Mouse (Mus musculus) limb, embryonic 11.5 days (tissue): Measurements from ENCODE around the gene H2-M10.3. TPM values are rescaled to one million over a fixed set of nuclear protein-coding genes. Genes with fewer than 3 reads are reported as not detected.

Experiments used
- ATAC-seq: fragments of 200-750 bp; cut with Nextera tagmentation; 2 replicates; pipeline ENCODE4 v1.8.0; 2017; ENCODE audit warnings: low read depth; ENCODE audit not compliant: insufficient number of reproducible peaks, low FRiP score, low TSS enrichment
- DNase-seq: peaks from one replicate; pipeline ENCODE4 v3.0.0-alpha.2; 2015; ENCODE audit warnings: low spot score
- H3K27ac ChIP-seq: fragments of 300-500 bp; sonication (generic); replicated peaks from 2 replicates; pipeline ENCODE4 v1.5.1; 2014; ENCODE audit warnings: low read depth, mild to moderate bottlenecking, low read length
- H3K27me3 ChIP-seq: fragments of 300-500 bp; sonication (generic); 2 replicates; pipeline ENCODE4 v1.6.1; 2014; ENCODE audit warnings: mild to moderate bottlenecking, low read length, mixed read lengths; ENCODE audit not compliant: control insufficient read depth, insufficient read depth
- H3K36me3 ChIP-seq: fragments of 300-500 bp; sonication (generic); 2 replicates; pipeline ENCODE4 v1.6.1; 2014; ENCODE audit warnings: mild to moderate bottlenecking, low read length, moderate library complexity, mixed read lengths; ENCODE audit not compliant: control insufficient read depth, insufficient read depth
- H3K4me1 ChIP-seq: fragments of 300-500 bp; sonication (generic); 2 replicates; pipeline ENCODE4 v1.6.1; 2014; ENCODE audit warnings: low read length, mixed read lengths; ENCODE audit not compliant: control insufficient read depth, insufficient read depth
- H3K4me2 ChIP-seq: fragments of 300-500 bp; sonication (generic); 2 replicates; pipeline ENCODE4 v1.6.1; 2014; ENCODE audit warnings: low read depth, mild to moderate bottlenecking, moderate library complexity; ENCODE audit not compliant: severe bottlenecking
- H3K4me3 ChIP-seq: fragments of 300-500 bp; sonication (generic); 2 replicates; pipeline ENCODE4 v1.5.1; 2014; ENCODE audit warnings: low read depth, low read length
- H3K9ac ChIP-seq: fragments of 300-500 bp; sonication (generic); 2 replicates; pipeline ENCODE4 v1.6.1; 2014; ENCODE audit warnings: mild to moderate bottlenecking, low read length
- H3K9me3 ChIP-seq: fragments of 300-500 bp; sonication (generic); 2 replicates; pipeline ENCODE4 v1.6.1; 2016; ENCODE audit warnings: low read length; ENCODE audit not compliant: control insufficient read depth
- WGBS: fragments of 180-500 bp; shearing (Covaris S2); extraction: QIAGEN DNeasy Blood & Tissue Kit; methylation state at CpG from one replicate; pipeline ENCODE4 v1.1.7; 2014; 5-methylcytosine and 5-hydroxymethylcytosine counted together
- polyA plus RNA-seq: library from polyadenylated mRNA; unstranded; fragments of >200 nt; fragmentation: Nextera tagmentation; extraction: Ambion mirVana; gene quantifications from 2 replicates; pipeline ENCODE4 v1.2.1, GENCODE M21; 2014

H2-M10.3 gene
- polyA plus RNA-seq, 1 experiment from 2014 or later, result not detected

GRCm38 (mm10) chr17:36326055-36326454 lies 42.2 kb downstream of the H2-M10.3 start, which contains the start of gene H2-M10.1:
TSS of gene H2-M10.1 (minus strand) at chr17:36326155.
- H3K4me1 ChIP-seq, result no peaks in the 10 kb centered on the region
- H3K27me3 ChIP-seq, result no peaks in the 10 kb centered on the region
- H3K9me3 ChIP-seq, result no peaks in the 10 kb centered on the region
- DNase-seq, result no peak
- H3K4me3 ChIP-seq, result no peak within 1 kb of the TSS
- H3K27ac ChIP-seq, result no peak within 1 kb of the TSS
- no peak for ATAC-seq
- H3K36me3 ChIP-seq, result no peaks in the 10 kb centered on the region
- no peak within 1 kb of the TSS for H3K4me2 ChIP-seq
- no peak within 1 kb of the TSS for H3K9ac ChIP-seq
- 88% methylated on average over 4 of the region's 4 CpGs for WGBS

GRCm38 (mm10) chr17:36315689-36316253 lies 52.4 kb downstream of the H2-M10.3 start:
- 24% methylated on average over 5 of the region's 5 CpGs for WGBS
- Histone ChIP-seq H3K27ac (no peak overlapping the region), H3K9me3 (no peaks in the 10 kb centered on the region), H3K9ac (no peak overlapping the region), H3K4me2 (peak overlapping the region; percentile 82), H3K4me1 (no peaks in the 10 kb centered on the region), H3K4me3 (peak overlapping the region; percentile 42), H3K36me3 (no peaks in the 10 kb centered on the region), H3K27me3 (no peaks in the 10 kb centered on the region)
- DNase-seq (no peak), ATAC-seq (no peak)

GRCm38 (mm10) chr17:36315041-36315688 lies 53.1 kb downstream of the H2-M10.3 start:
- Histone ChIP-seq H3K4me3 (peak overlapping the region; percentile 42), H3K4me1 (no peaks in the 10 kb centered on the region), H3K27me3 (no peaks in the 10 kb centered on the region), H3K9me3 (no peaks in the 10 kb centered on the region), H3K9ac (peak overlapping the region; percentile 36), H3K4me2 (peak overlapping the region; percentile 82), H3K27ac (no peak overlapping the region), H3K36me3 (no peaks in the 10 kb centered on the region)
- DNase-seq, result peak; percentile 50
- ATAC-seq, result peak; percentile 57; the same call in 1 of the 2 replicates
- under 1% methylated on average over 19 of the region's 19 CpGs for WGBS

Other genes with a start within 250 kb of the H2-M10.3 start
- gene Gm19684, start 246.7 kb downstream of the H2-M10.3 start, polyA plus RNA-seq, result not detected in 2 replicates
- gene Gm7030, start 239.0 kb downstream of the H2-M10.3 start, polyA plus RNA-seq, result not detected in 2 replicates
- gene Gm8909, start 199.9 kb downstream of the H2-M10.3 start, polyA plus RNA-seq, result not detected in 2 replicates
- not detected in 2 replicates for gene H2-T3, start 178.1 kb downstream of the H2-M10.3 start, polyA plus RNA-seq
- gene Rpp21, start 110.3 kb downstream of the H2-M10.3 start, polyA plus RNA-seq, result 80.9 and 85.7 TPM in 2 replicates
- gene Trim39, start 96.2 kb downstream of the H2-M10.3 start, polyA plus RNA-seq, result 17.9 and 22.2 TPM in 2 replicates
- 0.13 and 0.17 TPM in 2 replicates for gene H2-M10.2, start 81.9 kb downstream of the H2-M10.3 start, polyA plus RNA-seq
- not detected in 2 replicates for gene H2-M10.1, start 42.3 kb downstream of the H2-M10.3 start, polyA plus RNA-seq
- gene H2-M10.4, start 93.9 kb upstream of the H2-M10.3 start, polyA plus RNA-seq, result not detected in 2 replicates
- not detected in 2 replicates for gene H2-M11, start 178.7 kb upstream of the H2-M10.3 start, polyA plus RNA-seq